8 mouse cellular contexts compared by ENCODE assay signal in the genomic region with DNA sequence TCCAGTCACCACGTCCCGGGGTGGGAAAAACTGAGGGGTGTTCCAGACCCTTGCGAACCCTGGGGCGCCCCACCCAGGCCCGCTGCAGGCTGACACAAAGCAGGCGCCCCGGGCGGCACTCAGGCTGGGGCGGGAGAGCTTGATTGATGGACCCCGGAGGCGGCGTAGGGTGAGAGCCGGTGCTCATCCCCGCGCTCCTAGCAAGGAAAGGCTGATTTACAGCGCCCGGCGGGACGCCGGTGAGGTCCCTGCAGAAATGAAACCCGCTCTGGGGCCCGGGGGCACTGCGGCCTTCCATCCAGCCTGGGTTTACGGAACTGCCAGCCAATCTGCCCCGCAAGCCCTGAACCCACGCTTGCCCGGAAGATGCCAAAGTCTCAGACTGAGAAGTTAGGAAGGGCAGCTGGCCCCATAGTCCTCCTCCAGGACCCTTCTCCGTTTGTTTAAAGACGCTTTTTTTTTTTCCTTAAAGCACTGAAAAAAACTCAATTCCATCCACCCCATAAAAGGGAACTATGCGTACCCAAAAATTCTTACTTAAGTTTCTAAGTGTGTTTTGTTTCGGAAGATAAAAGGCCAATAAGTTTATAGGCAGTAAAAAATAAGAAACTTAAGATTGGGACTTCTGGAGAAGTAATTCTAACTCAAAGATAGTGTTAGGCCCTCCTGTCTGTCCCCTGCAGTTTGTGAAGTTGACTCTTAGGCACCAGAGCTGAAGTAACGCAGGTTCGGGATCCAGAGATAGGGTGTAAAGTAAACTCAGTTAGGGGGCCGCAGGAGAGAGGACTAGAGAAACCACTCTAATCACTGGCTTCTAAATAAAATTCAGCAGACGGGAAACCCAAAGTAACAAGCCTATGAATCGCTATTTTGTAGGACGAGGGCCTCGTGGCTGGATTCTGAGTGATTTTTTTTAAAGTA.
DNase-seq lines count a peak whose midpoint lies in the region; ATAC-seq and TF ChIP-seq lines count a peak whose summit lies in the region.

No protein-coding gene starts in this region.

- H3K4me2 ChIP-seq in kidney, embryonic 14.5 days (replicated peaks; ENCODE audit: low read depth, low read length) = peak overlapping the region; percentile 49
- H3K4me2 ChIP-seq in embryonic facial prominence, embryonic 12.5 days (replicated peaks) = peak overlapping the region; percentile 47
- H3K4me2 ChIP-seq in limb, embryonic 15.5 days = peak overlapping the region; percentile 65
- H3K4me2 ChIP-seq in myocyte (ENCODE audit: low read depth) = peak overlapping the region; percentile 82

- WGBS in kidney, embryonic 14.5 days = 8% methylated on average over 38 of the region's 38 CpGs
- 5% methylated on average over 38 of the region's 38 CpGs for WGBS in embryonic facial prominence, embryonic 12.5 days
- 10% methylated on average over 38 of the region's 38 CpGs for WGBS in limb, embryonic 15.5 days
- WGBS in cerebellum, adult 2 months = 38% methylated on average over 38 of the region's 38 CpGs

- H3K9ac ChIP-seq in kidney, embryonic 14.5 days (ENCODE audit: low read depth, low read length) = peak overlapping the region; percentile 59
- H3K9ac ChIP-seq in embryonic facial prominence, embryonic 12.5 days = peak overlapping the region; percentile 53
- peak overlapping the region; percentile 33; the same call in 1 of the 2 replicates for H3K9ac ChIP-seq in limb, embryonic 15.5 days

- H3K9me3 ChIP-seq in kidney, embryonic 14.5 days (ENCODE audit: control insufficient read depth, low read length) = no peaks in the 10 kb centered on the region
- no peaks in the 10 kb centered on the region for H3K9me3 ChIP-seq in embryonic facial prominence, embryonic 12.5 days
- no peaks in the 10 kb centered on the region for H3K9me3 ChIP-seq in limb, embryonic 15.5 days

- H3ac ChIP-seq in myocyte (ENCODE audit: control insufficient read depth, insufficient read length) = no peak overlapping the region

- intact Hi-C loops in heart, postnatal 14 days (cut with DNase I) = loop anchor here (1.0 to 10.0 kb wide), 4 partner anchors 87 to 490 kb away; no protein-coding TSS in a partner anchor

- H3K79me2 ChIP-seq in myocyte (ENCODE audit: control insufficient read depth, insufficient read depth) = no peaks in the 10 kb centered on the region

- no peak for DNase-seq in kidney, adult 11 months
- DNase-seq in heart, postnatal 14 days = peak; percentile 56 to 60
- DNase-seq in layer of hippocampus, adult 9-11 months = no peak
- no peak for DNase-seq in cerebellum, adult 2 months

- no peak for TF ChIP-seq CTCF in cerebellum, adult 2 months (IDR thresholded peaks at IDR 0.05; ENCODE audit: borderline replicate concordance, insufficient read depth, low read depth, low read length)

- ATAC-seq in kidney, embryonic 14.5 days (ENCODE audit: low FRiP score, low TSS enrichment) = peak; percentile 29; the same call in 1 of the 2 replicates
- no peak for ATAC-seq in embryonic facial prominence, embryonic 12.5 days (ENCODE audit: insufficient number of reproducible peaks, insufficient read depth, low FRiP score, low TSS enrichment)
- ATAC-seq in limb, embryonic 15.5 days (ENCODE audit: insufficient number of reproducible peaks, low FRiP score, low TSS enrichment, low read depth) = no peak

- H3K27ac ChIP-seq in kidney, embryonic 14.5 days (ENCODE audit: low read depth, low read length) = peak overlapping the region; percentile 97
- peak overlapping the region; percentile 98 for H3K27ac ChIP-seq in embryonic facial prominence, embryonic 12.5 days
- peak overlapping the region; percentile 93 for H3K27ac ChIP-seq in limb, embryonic 15.5 days
- no peak overlapping the region for H3K27ac ChIP-seq in cerebellum, adult 2 months (ENCODE audit: insufficient read depth, low read length)

- no peaks in the 10 kb centered on the region for H3K36me3 ChIP-seq in kidney, embryonic 14.5 days (ENCODE audit: control insufficient read depth, insufficient read depth, low read length)
- no peaks in the 10 kb centered on the region for H3K36me3 ChIP-seq in embryonic facial prominence, embryonic 12.5 days
- H3K36me3 ChIP-seq in limb, embryonic 15.5 days = no peaks in the 10 kb centered on the region
- no peaks in the 10 kb centered on the region for H3K36me3 ChIP-seq in myocyte (ENCODE audit: control insufficient read depth, insufficient read depth)

- peaks cover 20% of the 10 kb centered on the region for H3K4me1 ChIP-seq in kidney, embryonic 14.5 days (ENCODE audit: control insufficient read depth, insufficient read depth, low read length)
- H3K4me1 ChIP-seq in embryonic facial prominence, embryonic 12.5 days = peaks cover 36% of the 10 kb centered on the region
- H3K4me1 ChIP-seq in limb, embryonic 15.5 days = peaks cover 41% of the 10 kb centered on the region
- H3K4me1 ChIP-seq in cerebellum, adult 2 months (ENCODE audit: control insufficient read depth, insufficient read depth, low read length) = no peaks in the 10 kb centered on the region

- H3K27me3 ChIP-seq in kidney, embryonic 14.5 days (ENCODE audit: control insufficient read depth, insufficient read depth, low read length) = no peaks in the 10 kb centered on the region
- no peaks in the 10 kb centered on the region for H3K27me3 ChIP-seq in embryonic facial prominence, embryonic 12.5 days
- no peaks in the 10 kb centered on the region for H3K27me3 ChIP-seq in limb, embryonic 15.5 days
- no peaks in the 10 kb centered on the region for H3K27me3 ChIP-seq in myocyte (ENCODE audit: control insufficient read depth, insufficient read depth, insufficient read length)
- H3K27me3 ChIP-seq in cerebellum, adult 2 months (ENCODE audit: control insufficient read depth, insufficient read depth, low read length) = peaks cover 14% of the 10 kb centered on the region; the same call in 1 of the 2 replicates

- no peak for TF ChIP-seq POLR2A in myocyte (IDR thresholded peaks at IDR 0.05; ENCODE audit: insufficient read length, low read depth)
- TF ChIP-seq POLR2A in cerebellum, adult 2 months (IDR thresholded peaks at IDR 0.05; ENCODE audit: borderline replicate concordance, insufficient read depth, low read length) = no peak

- H3K4me3 ChIP-seq in kidney, embryonic 14.5 days (ENCODE audit: low read length) = peak overlapping the region; percentile 16; the same call in 1 of the 2 replicates
- H3K4me3 ChIP-seq in embryonic facial prominence, embryonic 12.5 days = peak overlapping the region; percentile 17; the same call in 1 of the 2 replicates
- H3K4me3 ChIP-seq in limb, embryonic 15.5 days = peak overlapping the region; percentile 32
- H3K4me3 ChIP-seq in myocyte = peak overlapping the region; percentile 39
- no peak overlapping the region for H3K4me3 ChIP-seq in cerebellum, adult 2 months (replicated peaks; ENCODE audit: insufficient read depth, low read depth, low read length)

TF ChIP-seq in myocyte, 11 proteins besides CTCF, POLR2A, EP300 and RAD21:
- TF ChIP-seq E2F4 (IDR thresholded peaks at IDR 0.05; ENCODE audit: insufficient read depth) (no peak), MYOD1 (IDR thresholded peaks at IDR 0.05; ENCODE audit: control insufficient read depth in 1 of 3, insufficient read length in 2 of 3, low read depth in 2 of 3) (no peak), POLR2AphosphoS2 (IDR thresholded peaks at IDR 0.05; ENCODE audit: insufficient read length, low read depth) (no peak), TCF3 (IDR thresholded peaks at IDR 0.05; ENCODE audit: insufficient read length, low read depth) (no peak), REST (IDR thresholded peaks at IDR 0.05; ENCODE audit: insufficient read depth, insufficient read length) (no peak)
TF ChIP-seq in myocyte: peak in this region for 0.

Comparison
In these comparisons a context has a peak if more than half of its experiments do, and no peak if none do; other contexts are left out.
1. DNase-seq: peak in heart, postnatal 14 days (2 of 2); none in kidney, adult 11 months (single experiment), layer of hippocampus, adult 9-11 months (single experiment) and cerebellum, adult 2 months (0 of 2).
2. Peak in every context shown above with its lines, with median percentiles within 50 percentile points of each other: H3K4me2 ChIP-seq and H3K9ac ChIP-seq.